Mouse (Mus musculus) kidney, postnatal 0 days (tissue): Measurements from ENCODE around the gene Plekhs1. TPM values are rescaled to one million over a fixed set of nuclear protein-coding genes. Genes with fewer than 3 reads are reported as not detected.
"Not testable (repeated sequence)": the region's sequence is repeated elsewhere in the genome, so short reads cannot be mapped to it uniquely, and the experiment has no call there.

ENCODE experiments used
- ATAC-seq: fragments of 200-750 bp; cut with Nextera tagmentation; replicated peaks from 2 replicates; pipeline ENCODE4 v1.8.0; 2017; ENCODE audit warnings: low read depth, moderate number of reproducible peaks, moderate TSS enrichment, moderate library complexity; ENCODE audit not compliant: low FRiP score
- DNase-seq: peaks from one replicate; pipeline ENCODE4 v3.0.0-alpha.2; 2016; ENCODE audit warnings: low spot score
- H3K27ac ChIP-seq: fragments of 300-500 bp; sonication (generic); 2 replicates; pipeline ENCODE4 v1.5.1; 2014; ENCODE audit warnings: mild to moderate bottlenecking
- H3K27me3 ChIP-seq: fragments of 300-500 bp; sonication (generic); 2 replicates; pipeline ENCODE4 v1.6.1; 2014; ENCODE audit warnings: low read length, mixed read lengths; ENCODE audit not compliant: insufficient read depth
- H3K36me3 ChIP-seq: fragments of 300-500 bp; sonication (generic); 2 replicates; pipeline ENCODE4 v1.6.1; 2014; ENCODE audit warnings: low read length, mixed read lengths; ENCODE audit not compliant: insufficient read depth
- H3K4me1 ChIP-seq: fragments of 300-500 bp; sonication (generic); replicated peaks from 2 replicates; pipeline ENCODE4 v1.6.1; 2014; ENCODE audit warnings: antibody characterized with exemption, low read length, mixed read lengths; ENCODE audit not compliant: insufficient read depth
- H3K4me2 ChIP-seq: fragments of 300-500 bp; sonication (generic); 2 replicates; pipeline ENCODE4 v1.6.1; 2014; ENCODE audit warnings: mild to moderate bottlenecking, low read length, moderate library complexity, mixed read lengths
- H3K4me3 ChIP-seq: fragments of 300-500 bp; sonication (generic); replicated peaks from 2 replicates; pipeline ENCODE4 v1.5.1; 2014; ENCODE audit warnings: low read depth, low read length
- H3K9ac ChIP-seq: fragments of 300-500 bp; sonication (generic); 2 replicates; pipeline ENCODE4 v1.6.1; 2014; ENCODE audit warnings: low read depth, low read length
- H3K9me3 ChIP-seq: fragments of 300-500 bp; sonication (generic); replicated peaks from 2 replicates; pipeline ENCODE4 v1.6.1; 2016; ENCODE audit warnings: low read length, inconsistent platforms, mixed read lengths
- CTCF ChIP-seq: IDR thresholded peaks from 2 replicates; pipeline ENCODE4 v1.5.1; 2016; ENCODE audit warnings: antibody characterized with exemption, low read depth, mild to moderate bottlenecking, moderate library complexity
- WGBS: fragments of 180-500 bp; shearing (Covaris S2); extraction: QIAGEN DNeasy Blood & Tissue Kit; methylation state at CpG from one replicate; pipeline ENCODE4 v1.1.7; 2014; 5-methylcytosine and 5-hydroxymethylcytosine counted together
- polyA plus RNA-seq: library from polyadenylated mRNA; unstranded; fragments of >200 nt; fragmentation: Nextera tagmentation; extraction: Ambion mirVana; gene quantifications from 2 replicates; pipeline ENCODE4 v1.2.1, GENCODE M21; 2015

Gene Plekhs1
- polyA plus RNA-seq, 1 experiment from 2014 or later, result 1.8 TPM

- H3K4me3 ChIP-seq, result no peak overlapping the region
- ATAC-seq, result no peak
- no peak overlapping the region for H3K4me2 ChIP-seq
- H3K27me3 ChIP-seq, result no peaks in the 10 kb centered on the region
- DNase-seq, result no peak
- H3K27ac ChIP-seq, result no peak overlapping the region
- WGBS, result 88% methylated on average over 2 of the region's 2 CpGs
- H3K36me3 ChIP-seq, result no peaks in the 10 kb centered on the region
- no peak for TF ChIP-seq CTCF
- H3K4me1 ChIP-seq, result 0 out of 2 replicates have a peak, but pooled peaks cover 7% of the 10 kb centered on the region
- H3K9me3 ChIP-seq, result no peaks in the 10 kb centered on the region
- no peak overlapping the region for H3K9ac ChIP-seq
These were observed 25.9 kb downstream of the Plekhs1 start for GRCm38 (mm10) chr19:56487339-56487738.

- Histone ChIP-seq H3K27ac (no peak overlapping the region), H3K4me1 (0 out of 2 replicates have a peak, but pooled peaks cover 7% of the 10 kb centered on the region), H3K9ac (no peak overlapping the region), H3K4me2 (no peak overlapping the region), H3K36me3 (no peaks in the 10 kb centered on the region), H3K27me3 (no peaks in the 10 kb centered on the region), H3K9me3 (no peaks in the 10 kb centered on the region), H3K4me3 (no peak overlapping the region)
- no peak for TF ChIP-seq CTCF
- no peak for DNase-seq
- no peak for ATAC-seq
- WGBS, result 79% methylated on average over 6 of the region's 6 CpGs
These were observed 28.2 kb downstream of the Plekhs1 start for GRCm38 (mm10) chr19:56489601-56490000.

- H3K27me3 ChIP-seq, H3K27ac ChIP-seq, H3K4me1 ChIP-seq, DNase-seq, H3K9ac ChIP-seq, H3K4me3 ChIP-seq, H3K4me2 ChIP-seq, ATAC-seq, H3K36me3 ChIP-seq, H3K9me3 ChIP-seq: not testable (repeated sequence)
- no CpG with 5 or more reads among the region's 2 CpGs for WGBS
These were observed 32.7 kb downstream of the Plekhs1 start for GRCm38 (mm10) chr19:56494157-56494556.

GRCm38 (mm10) chr19:56503069-56503468, 41.6 kb downstream of the Plekhs1 start:
- ATAC-seq, H3K27me3 ChIP-seq, DNase-seq, H3K4me1 ChIP-seq, H3K4me3 ChIP-seq, H3K4me2 ChIP-seq, H3K36me3 ChIP-seq, H3K27ac ChIP-seq, H3K9ac ChIP-seq, H3K9me3 ChIP-seq: not testable (repeated sequence)
- WGBS, result no CpG with 5 or more reads among the region's 5 CpGs

GRCm38 (mm10) chr19:56503525-56503924, 42.1 kb downstream of the Plekhs1 start:
- not testable (repeated sequence) for ATAC-seq, H3K4me3 ChIP-seq, H3K9me3 ChIP-seq, H3K4me1 ChIP-seq, H3K36me3 ChIP-seq, H3K27ac ChIP-seq, H3K27me3 ChIP-seq, H3K4me2 ChIP-seq, H3K9ac ChIP-seq, DNase-seq
- WGBS, result no CpG with 5 or more reads among the region's 5 CpGs

GRCm38 (mm10) chr19:56511207-56511606, 49.8 kb downstream of the Plekhs1 start:
- H3K27ac ChIP-seq, H3K4me3 ChIP-seq, H3K4me1 ChIP-seq, DNase-seq, H3K36me3 ChIP-seq, H3K27me3 ChIP-seq, H3K9ac ChIP-seq, H3K9me3 ChIP-seq, H3K4me2 ChIP-seq, ATAC-seq: not testable (repeated sequence)
- WGBS, result no CpG with 5 or more reads among the region's 4 CpGs

GRCm38 (mm10) chr19:56513527-56513926, 52.1 kb downstream of the Plekhs1 start:
- H3K9me3 ChIP-seq, DNase-seq, H3K9ac ChIP-seq, H3K4me1 ChIP-seq, H3K27me3 ChIP-seq, H3K4me2 ChIP-seq, ATAC-seq, H3K27ac ChIP-seq, H3K4me3 ChIP-seq, H3K36me3 ChIP-seq: not testable (repeated sequence)
- no CpG with 5 or more reads among the region's 2 CpGs for WGBS

GRCm38 (mm10) chr19:56519408-56519807, 58.0 kb downstream of the Plekhs1 start:
- H3K27me3 ChIP-seq, ATAC-seq, H3K27ac ChIP-seq, H3K9me3 ChIP-seq, H3K36me3 ChIP-seq, H3K4me3 ChIP-seq, H3K9ac ChIP-seq, DNase-seq, H3K4me1 ChIP-seq, H3K4me2 ChIP-seq: not testable (repeated sequence)
- WGBS, result no CpG with 5 or more reads among the region's 7 CpGs

GRCm38 (mm10) chr19:56530529-56530928, 69.1 kb downstream of the Plekhs1 start:
- H3K36me3 ChIP-seq, ATAC-seq, H3K9me3 ChIP-seq, H3K4me3 ChIP-seq, H3K4me2 ChIP-seq, H3K4me1 ChIP-seq, H3K9ac ChIP-seq, H3K27me3 ChIP-seq, DNase-seq, H3K27ac ChIP-seq: not testable (repeated sequence)
- WGBS, result no CpG with 5 or more reads among the region's 11 CpGs
